Mouse (Mus musculus) erythroblast, adult 5-6 weeks (primary cell): ENCODE data around the gene Rft1. TPM values are rescaled to one million over a fixed set of nuclear protein-coding genes. Genes with fewer than 3 reads are reported as not detected.
"Not testable (repeated sequence)": the region's sequence is repeated elsewhere in the genome, so short reads cannot be mapped to it uniquely, and the experiment has no call there.

ENCODE experiments used
- ATAC-seq: replicated peaks from 2 replicates; pipeline ENCODE4 v1.8.0; 2016; ENCODE audit warnings: moderate number of reproducible peaks, mild to moderate bottlenecking, moderate TSS enrichment, inconsistent platforms; ENCODE audit not compliant: poor library complexity, low FRiP score, severe bottlenecking
- total RNA-seq, 2 experiments: library from RNA; stranded (forward) in 1 of 2; stranded (reverse) in 1 of 2; fragments of 150-400 nt in 1 of 2; fragments of 200-764, 138-1000 nt in 1 of 2; gene quantifications; 2 replicates each; pipeline versions ENCODE4 v1.2.3 to v1.2.4; 2015 to 2017; ENCODE audit warnings: low replicate concordance in 2 of 2

Gene Rft1
- total RNA-seq, 2 experiments from 2014 or later = 1.2 to 2.7 TPM

GRCm38 (mm10) chr14:30716953-30717285, 62.8 kb downstream of the Rft1 start:
- ATAC-seq = peak; percentile 53

GRCm38 (mm10) chr14:30718696-30719095, 64.5 kb downstream of the Rft1 start:
- ATAC-seq = not testable (repeated sequence)

- ATAC-seq = no peak
Observed at GRCm38 (mm10) chr14:30719514-30719913, 65.4 kb downstream of the Rft1 start.

- ATAC-seq = no peak
Observed at GRCm38 (mm10) chr14:30721850-30722249, 67.7 kb downstream of the Rft1 start.

- ATAC-seq = no peak
Observed at GRCm38 (mm10) chr14:30722406-30722805, 68.2 kb downstream of the Rft1 start.

GRCm38 (mm10) chr14:30731896-30732295, 77.7 kb downstream of the Rft1 start:
- no peak for ATAC-seq

GRCm38 (mm10) chr14:30734665-30735064, 80.5 kb downstream of the Rft1 start:
- no peak for ATAC-seq

- ATAC-seq = no peak
Observed at GRCm38 (mm10) chr14:30735810-30736209, 81.7 kb downstream of the Rft1 start.

- ATAC-seq = no peak
Observed at GRCm38 (mm10) chr14:30736413-30736812, 82.3 kb downstream of the Rft1 start.

Other genes with a start within 250 kb of the Rft1 start
- 13.4 and 16.9 TPM in 2 replicates for gene Dcp1a, start 174.8 kb upstream of the Rft1 start, total RNA-seq (2015; ENCODE audit: low replicate concordance)
- 10.4 and 13.4 TPM in 2 replicates for gene Dcp1a, start 174.8 kb upstream of the Rft1 start, total RNA-seq (2017; ENCODE audit: low replicate concordance)
- gene Cacna1d, start 162.9 kb upstream of the Rft1 start, total RNA-seq (2015; ENCODE audit: low replicate concordance) = not detected in 2 replicates
- 0.17 TPM in 1 of 2 replicates, not detected in the other for gene Cacna1d, start 162.9 kb upstream of the Rft1 start, total RNA-seq (2017; ENCODE audit: low replicate concordance)
- gene Tkt, start 106.0 kb upstream of the Rft1 start, total RNA-seq (2015; ENCODE audit: low replicate concordance) = 66.7 and 82.0 TPM in 2 replicates
- gene Tkt, start 106.0 kb upstream of the Rft1 start, total RNA-seq (2017; ENCODE audit: low replicate concordance) = 175 and 205 TPM in 2 replicates
- gene Prkcd, start 28.1 kb upstream of the Rft1 start, total RNA-seq (2015; ENCODE audit: low replicate concordance) = 35.5 and 43.7 TPM in 2 replicates
- gene Prkcd, start 28.1 kb upstream of the Rft1 start, total RNA-seq (2017; ENCODE audit: low replicate concordance) = 39.9 and 41.3 TPM in 2 replicates
- gene Sfmbt1, start 60.5 kb downstream of the Rft1 start, total RNA-seq (2015; ENCODE audit: low replicate concordance) = 8.2 and 8.6 TPM in 2 replicates
- 9.8 and 10.1 TPM in 2 replicates for gene Sfmbt1, start 60.5 kb downstream of the Rft1 start, total RNA-seq (2017; ENCODE audit: low replicate concordance)
- gene Tmem110, start 171.2 kb downstream of the Rft1 start, total RNA-seq (2015; ENCODE audit: low replicate concordance) = 2.1 and 11.3 TPM in 2 replicates
- 0.98 and 2.2 TPM in 2 replicates for gene Tmem110, start 171.2 kb downstream of the Rft1 start, total RNA-seq (2017; ENCODE audit: low replicate concordance)
- gene Mustn1, start 224.8 kb downstream of the Rft1 start, total RNA-seq (2015; ENCODE audit: low replicate concordance) = 1.3 TPM in 1 of 2 replicates, not detected in the other
- gene Mustn1, start 224.8 kb downstream of the Rft1 start, total RNA-seq (2017; ENCODE audit: low replicate concordance) = not detected in 2 replicates
- not detected in 2 replicates for gene Itih4, start 232.1 kb downstream of the Rft1 start, total RNA-seq (2015; ENCODE audit: low replicate concordance)
- not detected in 2 replicates for gene Itih4, start 232.1 kb downstream of the Rft1 start, total RNA-seq (2017; ENCODE audit: low replicate concordance)